Mouse (Mus musculus) cerebellum, postnatal 4 days (tissue): ENCODE measurements around the gene Lyst.

ENCODE experiments used
- DNase-seq, 2 experiments: peaks; one replicate each; pipeline ENCODE4 v3.0.0; 2022; ENCODE audit warnings: low spot score in 2 of 2, mixed read lengths in 1 of 2

Gene Lyst

GRCm38 (mm10) chr13:13573572-13574257 is 16.5 kb upstream of the Lyst start:
- peak; percentile 32 to 74 for DNase-seq

DNA sequence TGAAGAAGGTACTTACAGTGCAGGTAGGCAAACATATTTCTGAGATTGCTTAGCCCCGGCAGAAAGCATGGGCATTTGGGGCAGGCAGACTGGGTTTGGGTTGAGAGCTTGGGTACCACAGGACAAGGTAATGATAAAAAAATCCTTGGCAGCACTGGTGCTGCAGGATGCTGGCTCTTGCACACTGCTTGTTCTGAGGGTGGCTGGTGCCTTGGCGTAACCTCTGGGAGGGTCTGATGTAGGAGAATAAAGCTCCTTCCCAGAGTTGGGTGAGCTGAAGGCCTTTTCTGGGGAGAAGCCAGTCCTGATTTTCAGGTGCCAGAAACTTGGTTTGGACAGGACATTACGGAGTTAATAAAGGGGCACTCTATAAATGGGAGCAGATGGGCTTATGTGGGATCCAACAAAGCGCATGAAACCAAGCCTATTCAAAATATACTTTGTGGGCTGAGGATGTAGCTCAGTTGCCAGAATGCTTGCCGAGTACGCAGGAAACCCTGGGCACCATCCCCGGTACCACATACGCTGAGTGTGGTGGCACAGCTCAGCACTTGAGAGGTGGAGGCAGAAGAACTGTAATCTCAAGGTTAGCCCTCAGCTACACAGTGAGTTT is 15.8 kb upstream of the Lyst start:
- DNase-seq, result peak in 1 of 2 experiments; percentile 5

- DNase-seq, result no peak
Measured at GRCm38 (mm10) chr13:13575106-13575505, 15.1 kb upstream of the Lyst start.

- DNase-seq, result no peak
Measured at GRCm38 (mm10) chr13:13576469-13577205, 13.6 kb upstream of the Lyst start.

GRCm38 (mm10) chr13:13581988-13582387 is 8.2 kb upstream of the Lyst start:
- no peak for DNase-seq

DNA sequence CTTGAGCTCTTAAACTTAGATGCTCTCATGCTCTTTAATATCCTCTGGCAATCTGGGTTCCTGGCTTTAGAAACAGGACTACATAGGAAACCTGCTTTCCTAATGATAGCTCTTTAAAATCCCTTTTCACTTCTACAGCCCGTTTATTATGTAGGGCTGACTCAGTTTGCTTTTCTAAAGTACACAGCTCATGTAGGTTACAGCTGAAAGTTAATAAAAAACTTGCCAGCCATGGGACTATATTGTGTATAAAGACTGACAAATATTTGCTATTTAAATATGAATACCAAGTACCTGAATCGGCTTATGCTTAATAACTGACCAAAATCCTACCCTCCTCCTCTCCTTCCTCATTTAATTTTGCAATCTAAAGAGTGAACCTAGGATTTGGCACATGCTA is 6.7 kb upstream of the Lyst start:
- no peak for DNase-seq

- no peak for DNase-seq
Measured at GRCm38 (mm10) chr13:13587653-13588184, 2.5 kb upstream of the Lyst start.

- DNase-seq, result no peak
Measured at GRCm38 (mm10) chr13:13588518-13588917, 1.7 kb upstream of the Lyst start.

GRCm38 (mm10) chr13:13589032-13589431 is 1.2 kb upstream of the Lyst start:
- no peak for DNase-seq

- no peak for DNase-seq
Measured at GRCm38 (mm10) chr13:13591892-13592291, 1.7 kb downstream of the Lyst start.

GRCm38 (mm10) chr13:13596424-13597044 is 6.3 kb downstream of the Lyst start:
- DNase-seq, result no peak

DNA sequence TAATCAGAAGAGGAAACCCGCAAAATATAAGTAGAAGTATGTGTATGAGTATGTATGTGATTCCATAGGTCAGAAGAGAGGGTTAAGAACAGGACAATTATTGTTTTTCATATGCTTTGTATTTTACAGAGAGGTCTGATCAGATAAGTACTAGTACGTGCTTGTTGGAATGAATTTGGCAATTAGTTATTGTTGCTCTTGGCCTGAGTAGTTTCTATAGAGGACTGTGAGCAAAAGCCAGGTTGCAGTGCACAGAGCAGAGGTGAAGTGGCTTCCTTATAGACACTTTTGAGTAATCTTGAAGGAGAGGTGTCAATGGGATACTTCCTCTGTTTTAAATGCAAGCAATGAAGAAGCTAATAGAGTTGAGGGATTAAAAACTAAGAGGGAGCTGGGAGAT is 7.7 kb downstream of the Lyst start:
- DNase-seq, result no peak

DNA sequence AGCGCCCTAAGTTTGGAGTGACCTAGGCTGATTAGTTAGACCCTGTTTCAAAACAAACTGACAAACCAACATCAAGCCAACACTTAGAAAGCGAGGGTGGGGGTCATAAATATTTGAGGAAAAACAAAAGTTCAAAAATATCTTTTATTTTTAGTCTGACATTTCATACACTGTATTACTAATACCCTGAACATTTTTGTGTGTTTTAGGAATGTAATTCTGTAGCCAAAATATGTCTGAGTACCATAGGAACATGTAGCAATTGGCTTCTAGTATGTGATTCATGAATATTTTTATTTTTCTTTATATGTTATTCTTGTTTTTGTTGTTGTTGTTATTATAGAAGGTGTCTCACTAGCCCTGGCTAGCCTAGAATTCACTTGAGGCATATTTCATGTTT is 11.2 kb downstream of the Lyst start:
- no peak for DNase-seq

DNA sequence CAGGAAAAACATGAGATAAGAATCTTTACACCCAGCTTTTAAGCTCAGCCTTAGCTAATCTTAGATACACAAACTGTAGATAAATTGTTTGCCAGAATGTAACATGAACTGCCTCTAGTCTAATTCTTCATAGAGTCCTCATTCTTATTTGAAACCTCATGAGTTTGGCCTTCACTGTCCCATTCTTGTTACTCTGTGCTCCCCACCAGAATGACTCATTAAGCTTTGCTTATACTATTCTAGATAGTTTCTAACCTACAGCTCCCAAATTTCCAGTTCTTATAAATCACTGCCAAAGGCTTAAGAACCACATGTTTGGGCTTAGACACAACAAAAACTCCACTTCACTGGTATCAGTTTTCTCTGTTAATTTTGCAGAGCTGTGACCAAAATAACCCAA is 16.0 kb downstream of the Lyst start:
- no peak for DNase-seq

- no peak for DNase-seq
Measured at GRCm38 (mm10) chr13:13608311-13608710, 18.1 kb downstream of the Lyst start.

DNA sequence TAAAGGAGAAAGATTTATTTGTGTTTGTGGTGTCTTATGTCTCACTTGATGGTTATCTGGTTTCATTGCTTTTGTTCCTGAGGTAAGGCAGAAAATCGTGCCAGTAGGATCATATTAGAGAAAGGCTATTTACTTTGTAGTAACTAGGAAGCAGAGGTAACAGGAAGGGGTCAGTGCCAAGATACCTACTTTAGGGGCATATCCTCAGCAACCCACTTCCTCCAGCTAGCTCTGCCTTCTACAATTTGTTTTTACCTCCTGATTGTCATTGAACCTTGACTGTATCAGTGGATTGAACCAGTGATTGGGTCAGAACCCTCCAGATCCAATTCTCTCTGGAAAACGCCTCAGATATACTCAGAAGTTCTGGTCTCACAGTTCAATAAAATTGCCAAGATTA is 19.5 kb downstream of the Lyst start:
- DNase-seq, result no peak

DNA sequence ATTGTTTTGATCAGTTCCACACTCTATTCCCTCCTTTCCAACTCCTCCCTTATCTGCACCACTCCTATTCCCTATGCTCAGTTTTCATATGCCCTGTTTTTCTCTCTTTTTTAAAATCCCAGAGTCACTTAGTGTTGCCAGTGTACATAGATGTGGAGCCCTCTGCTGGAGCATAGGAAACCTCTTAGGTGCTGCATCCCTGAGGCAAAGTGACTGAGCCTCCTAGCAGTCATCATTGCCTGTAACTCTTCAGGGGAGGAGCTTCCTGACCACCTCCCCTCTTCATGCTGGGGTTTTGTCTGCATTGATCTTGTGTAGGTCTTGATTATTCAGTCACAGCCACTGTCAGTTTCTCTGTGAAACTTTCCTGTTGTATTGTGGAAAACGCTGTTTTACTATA is 22.7 kb downstream of the Lyst start:
- DNase-seq, result no peak

- no peak for DNase-seq
Measured at GRCm38 (mm10) chr13:13614235-13614634, 24.0 kb downstream of the Lyst start.

DNA sequence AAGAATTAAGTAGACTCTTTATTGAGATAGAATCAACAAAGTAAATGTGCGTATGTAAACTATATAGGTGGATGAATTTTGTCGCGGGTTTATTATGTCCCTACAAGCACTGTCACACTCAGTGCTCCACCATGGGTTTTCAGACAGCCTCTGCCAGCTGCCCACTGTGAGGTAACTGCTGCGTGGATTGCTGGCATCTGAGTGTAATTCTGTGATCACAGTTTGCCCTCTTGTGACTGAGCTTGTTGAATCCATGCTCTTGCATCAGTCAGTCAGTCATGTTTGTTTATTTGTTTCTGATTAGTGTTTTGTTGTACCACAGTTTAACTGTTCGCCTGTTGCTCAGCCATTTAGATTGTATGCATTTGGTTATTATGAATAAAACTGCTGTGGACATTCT is 31.3 kb downstream of the Lyst start:
- no peak for DNase-seq

GRCm38 (mm10) chr13:13622565-13622964 is 32.4 kb downstream of the Lyst start:
- DNase-seq, result no peak

DNA sequence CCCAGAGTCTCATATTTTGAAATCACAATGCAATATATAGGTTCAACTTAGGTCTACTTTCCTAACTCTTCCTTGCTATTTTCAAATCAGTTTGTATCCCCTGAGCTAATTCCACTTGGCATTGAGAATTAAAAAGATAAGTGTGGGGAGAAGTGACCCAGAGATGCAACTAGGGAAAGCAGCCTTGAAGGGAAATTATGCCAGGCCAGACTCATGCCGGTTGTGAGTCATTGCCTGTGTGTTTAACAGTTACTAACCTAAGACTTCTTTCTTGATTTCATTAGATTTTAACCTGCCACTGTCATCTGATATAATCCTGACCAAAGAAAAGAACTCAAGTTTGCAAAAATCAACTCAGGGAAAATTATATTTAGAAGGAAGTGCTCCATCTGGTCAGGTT is 43.5 kb downstream of the Lyst start:
- DNase-seq, result no peak

DNA sequence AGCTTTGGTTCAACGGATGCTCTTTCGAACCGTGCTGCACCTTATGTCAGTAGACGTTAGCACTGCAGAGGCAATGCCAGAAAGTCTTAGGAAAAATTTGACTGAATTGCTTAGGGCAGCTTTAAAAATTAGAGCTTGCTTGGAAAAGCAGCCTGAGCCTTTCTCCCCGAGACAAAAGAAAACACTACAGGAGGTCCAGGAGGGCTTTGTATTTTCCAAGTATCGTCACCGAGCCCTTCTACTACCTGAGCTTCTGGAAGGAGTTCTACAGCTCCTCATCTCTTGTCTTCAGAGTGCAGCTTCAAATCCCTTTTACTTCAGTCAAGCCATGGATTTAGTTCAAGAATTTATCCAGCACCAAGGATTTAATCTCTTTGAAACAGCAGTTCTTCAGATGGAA is 44.5 kb downstream of the Lyst start:
- no peak for DNase-seq
